Mouse (Mus musculus): ENCODE results near the gene Spty2d1.

GRCm38 (mm10) chr7:46993079-46993478 is 15.1 kb downstream of the Spty2d1 start:
- TF ChIP-seq CTCF (IDR thresholded peaks at IDR 0.05; ENCODE audit: low read depth) (no peak), EP300 (IDR thresholded peaks at IDR 0.05; ENCODE audit: low read depth) (no peak)
